Mouse (Mus musculus): ENCODE measurements around the gene Clspn.
"Not testable (repeated sequence)": the region's sequence is repeated elsewhere in the genome, so short reads cannot be mapped to it uniquely, and the experiment has no call there.

The Clspn gene

GRCm38 (mm10) chr4:126556809-126557711 lies at the start of gene Clspn:
TSS of gene Clspn (plus strand) at chr4:126556935.
- in situ Hi-C loops (cut with MboI; ENCODE audit: low pct_unique_long_range_greater_than_20kb in 1 of 2, low sequenced_read_pairs in 2 of 2, unreplicated experiment in 1 of 2), result no loop called here

DNA sequence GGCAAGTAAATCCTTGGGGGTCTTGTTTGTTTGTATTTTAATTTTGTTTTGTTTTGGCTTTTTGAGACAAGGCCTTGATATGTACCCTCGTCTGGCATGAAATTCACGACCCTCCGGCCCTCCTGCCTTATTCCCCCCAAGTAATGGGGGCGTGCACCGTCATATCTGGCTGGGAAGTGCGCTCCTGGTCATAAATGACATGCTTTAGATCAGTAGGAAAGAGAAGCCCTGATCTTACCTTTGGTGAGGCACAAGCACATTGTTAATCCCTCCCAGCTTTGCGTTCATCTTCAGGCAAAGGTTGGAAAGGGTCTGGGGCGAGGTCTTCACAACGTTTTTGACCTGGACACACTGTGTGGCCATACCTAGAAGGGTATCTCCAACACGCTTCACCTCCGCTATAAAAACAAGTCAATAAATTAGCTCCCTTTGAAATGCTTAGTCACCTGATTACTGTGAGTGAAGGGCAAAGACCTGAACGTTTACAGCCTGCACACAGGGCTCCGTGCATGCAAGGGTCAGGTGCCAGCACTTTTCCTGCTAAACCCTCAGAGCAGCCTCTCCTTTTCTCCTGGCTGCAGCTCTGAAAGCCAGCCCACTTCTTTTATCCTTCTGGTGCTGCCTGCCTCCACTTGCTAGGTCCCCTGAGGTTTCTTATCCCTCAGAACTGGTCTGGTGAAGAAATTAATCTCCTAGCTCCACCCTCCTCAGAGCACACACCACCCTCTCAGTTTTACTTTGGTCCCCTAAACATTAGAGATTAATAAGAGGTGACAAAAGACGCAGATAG lies 48.4 kb upstream of the Clspn start:
- in situ Hi-C loops (cut with MboI; ENCODE audit: low pct_unique_long_range_greater_than_20kb in 1 of 2, low sequenced_read_pairs in 2 of 2, unreplicated experiment in 1 of 2), result no loop called here

DNA sequence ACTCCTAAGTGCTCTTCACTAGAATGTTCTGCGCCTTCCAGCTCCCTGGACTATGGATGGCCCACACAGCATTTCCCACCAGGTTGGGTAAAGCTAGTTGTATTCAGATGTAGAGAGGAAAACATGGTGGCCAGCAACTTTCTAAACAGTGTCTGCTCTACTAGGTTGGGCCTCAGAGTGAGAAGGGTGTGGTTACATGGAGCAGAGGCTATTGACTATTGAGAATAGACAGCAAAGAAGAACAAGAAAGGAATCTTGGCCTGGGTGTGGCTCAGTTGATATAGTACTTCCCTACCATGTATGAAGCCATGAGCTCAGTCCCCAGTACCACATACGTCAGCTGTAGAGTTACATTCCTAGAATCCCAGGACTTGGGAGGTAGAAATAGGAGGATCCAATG lies 47.7 kb upstream of the Clspn start:
- in situ Hi-C loops (cut with MboI; ENCODE audit: low pct_unique_long_range_greater_than_20kb in 1 of 2, low sequenced_read_pairs in 2 of 2, unreplicated experiment in 1 of 2), result no loop called here

GRCm38 (mm10) chr4:126511013-126511412 lies 45.7 kb upstream of the Clspn start:
- in situ Hi-C loops (cut with MboI; ENCODE audit: low pct_unique_long_range_greater_than_20kb in 1 of 2, low sequenced_read_pairs in 2 of 2, unreplicated experiment in 1 of 2), result no loop called here

DNA sequence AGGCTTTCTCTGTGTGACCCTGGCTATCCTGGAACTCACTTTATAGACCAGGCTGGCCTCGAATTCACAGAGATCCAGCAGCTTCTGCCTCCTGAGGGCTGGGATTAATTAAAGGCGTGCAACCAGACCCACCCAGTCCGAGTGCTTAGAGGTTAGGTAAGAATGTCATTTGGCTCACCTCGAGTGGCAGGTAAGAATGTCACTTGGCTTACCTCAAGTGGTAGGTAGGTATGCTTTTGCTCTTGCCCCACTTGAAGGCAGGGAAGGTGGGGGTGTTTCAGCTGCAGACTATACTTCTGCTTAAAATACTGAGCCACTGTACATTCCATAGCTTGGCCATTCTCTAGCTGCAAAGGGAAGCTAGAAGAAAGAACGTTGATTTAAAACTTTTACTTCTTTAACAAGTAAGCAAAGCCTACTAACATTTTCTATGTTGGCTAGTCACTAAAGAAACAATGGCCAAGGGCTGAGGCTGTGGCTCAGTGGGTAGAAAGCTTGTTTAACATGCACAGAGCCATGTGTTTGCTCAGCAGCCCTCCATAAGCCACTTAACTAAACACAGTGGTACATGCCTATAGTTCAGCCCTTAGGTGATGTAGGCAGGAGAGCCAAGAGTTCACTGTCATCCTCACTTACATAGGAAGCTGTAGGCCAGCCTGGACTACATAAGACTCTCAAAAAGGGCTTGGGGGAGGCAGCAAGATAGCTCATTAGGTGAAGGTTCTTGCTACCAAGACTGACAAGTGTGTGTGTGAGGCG lies 44.2 kb upstream of the Clspn start:
- in situ Hi-C loops (cut with MboI; ENCODE audit: low pct_unique_long_range_greater_than_20kb in 1 of 2, low sequenced_read_pairs in 2 of 2, unreplicated experiment in 1 of 2), result no loop called here

- in situ Hi-C loops (cut with MboI; ENCODE audit: low pct_unique_long_range_greater_than_20kb in 1 of 2, low sequenced_read_pairs in 2 of 2, unreplicated experiment in 1 of 2), result loop anchor here in 1 of 2 experiments (5.0 kb wide), 1 partner anchor 194 kb away; no protein-coding TSS in a partner anchor
These were observed 30.6 kb upstream of the Clspn start for GRCm38 (mm10) chr4:126526164-126526563.

GRCm38 (mm10) chr4:126526828-126527227 lies 29.9 kb upstream of the Clspn start:
- in situ Hi-C loops (cut with MboI; ENCODE audit: low pct_unique_long_range_greater_than_20kb in 1 of 2, low sequenced_read_pairs in 2 of 2, unreplicated experiment in 1 of 2), result loop anchor here in 1 of 2 experiments (5.0 kb wide), 1 partner anchor 195 kb away; no protein-coding TSS in a partner anchor

- in situ Hi-C loops (cut with MboI; ENCODE audit: low pct_unique_long_range_greater_than_20kb in 1 of 2, low sequenced_read_pairs in 2 of 2, unreplicated experiment in 1 of 2), result no loop called here
These were observed 24.4 kb upstream of the Clspn start for GRCm38 (mm10) chr4:126532292-126532691.

DNA sequence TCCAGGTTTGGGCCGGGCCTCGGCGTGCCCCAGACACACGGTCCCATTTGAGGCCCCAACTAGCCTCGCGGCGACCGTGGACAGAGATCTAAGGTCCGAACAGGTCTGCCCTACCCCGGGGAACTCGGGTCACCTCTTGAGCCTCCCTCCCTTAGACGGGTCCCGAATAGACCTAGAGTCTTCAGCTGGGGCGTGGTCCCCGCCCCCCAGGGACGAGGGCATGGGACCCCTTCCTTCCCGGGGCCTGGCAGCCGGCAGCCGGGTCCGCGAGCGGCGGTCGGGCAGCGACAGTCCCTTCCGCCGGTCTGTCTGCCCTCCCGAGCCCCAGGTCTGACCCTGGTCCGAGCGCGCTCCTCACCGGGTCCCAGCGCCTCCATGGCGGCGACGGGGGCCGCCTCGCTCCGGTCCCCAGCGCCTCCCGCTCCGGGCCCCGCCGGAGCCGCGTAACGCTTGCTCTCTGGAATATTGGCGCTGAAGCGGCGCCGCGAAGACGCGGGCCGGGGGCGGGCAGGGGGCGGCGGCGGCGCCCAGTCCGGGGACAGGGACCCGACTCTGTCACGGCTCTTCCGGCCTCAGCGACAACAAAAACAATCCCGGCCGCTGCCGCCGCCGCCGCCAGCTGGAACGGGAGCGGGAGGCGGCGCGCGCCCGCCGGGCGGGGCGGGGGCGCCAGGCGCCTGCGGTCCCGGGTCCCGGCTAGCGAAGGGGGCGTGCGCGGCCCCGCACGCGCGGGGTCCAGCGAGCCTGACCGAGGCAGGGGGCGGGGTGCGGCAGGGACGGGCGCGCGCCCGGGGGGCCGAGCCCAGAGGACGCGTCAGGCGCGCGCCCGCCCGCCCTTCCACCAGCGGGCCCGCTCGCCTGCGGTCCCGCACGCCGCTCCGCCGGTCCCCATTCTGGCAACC lies 23.7 kb upstream of the Clspn start, which contains the start of gene Ago4:
Ago4 (minus strand) TSS at position 646 of the 902 bp plus-strand sequence.
- in situ Hi-C loops (cut with MboI; ENCODE audit: low pct_unique_long_range_greater_than_20kb in 1 of 2, low sequenced_read_pairs in 2 of 2, unreplicated experiment in 1 of 2), result no loop called here

GRCm38 (mm10) chr4:126533729-126534070 lies 23.0 kb upstream of the Clspn start:
- in situ Hi-C loops (cut with MboI; ENCODE audit: low pct_unique_long_range_greater_than_20kb in 1 of 2, low sequenced_read_pairs in 2 of 2, unreplicated experiment in 1 of 2), result no loop called here

GRCm38 (mm10) chr4:126535631-126536030 lies 21.1 kb upstream of the Clspn start:
- in situ Hi-C loops (cut with MboI; ENCODE audit: low pct_unique_long_range_greater_than_20kb in 1 of 2, low sequenced_read_pairs in 2 of 2, unreplicated experiment in 1 of 2), result not testable (repeated sequence)

- in situ Hi-C loops (cut with MboI; ENCODE audit: low pct_unique_long_range_greater_than_20kb in 1 of 2, low sequenced_read_pairs in 2 of 2, unreplicated experiment in 1 of 2), result no loop called here
These were observed 19.9 kb upstream of the Clspn start for GRCm38 (mm10) chr4:126536865-126537264.

DNA sequence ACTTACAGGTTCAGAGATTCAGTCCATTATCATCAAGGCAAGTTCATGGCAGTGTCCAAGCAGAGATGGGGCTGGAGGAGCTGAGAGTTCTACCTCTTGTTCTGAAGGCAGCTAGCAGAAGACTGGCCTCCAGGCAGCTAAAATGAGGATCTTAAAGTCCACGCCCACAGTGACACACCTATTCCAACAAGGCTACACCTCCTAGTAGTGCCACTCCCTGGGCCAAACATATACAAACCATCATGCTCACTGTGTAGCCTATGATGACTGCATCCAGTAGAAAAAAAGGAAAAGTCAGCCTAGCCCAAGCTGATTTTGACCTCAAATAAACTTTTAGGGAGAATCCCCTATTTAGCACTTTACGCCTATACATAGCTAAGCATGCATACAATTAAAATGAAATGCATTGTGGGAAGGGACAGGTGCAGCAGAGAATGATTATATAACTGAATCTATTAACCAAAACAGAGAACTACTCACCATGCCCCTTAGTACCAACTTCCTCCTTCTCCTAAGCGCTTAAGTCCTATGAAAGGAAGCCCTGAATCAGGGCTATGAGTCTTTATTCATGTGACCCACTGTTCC lies 16.2 kb upstream of the Clspn start:
- in situ Hi-C loops (cut with MboI; ENCODE audit: low pct_unique_long_range_greater_than_20kb in 1 of 2, low sequenced_read_pairs in 2 of 2, unreplicated experiment in 1 of 2), result no loop called here

GRCm38 (mm10) chr4:126542838-126543237 lies 13.9 kb upstream of the Clspn start:
- in situ Hi-C loops (cut with MboI; ENCODE audit: low pct_unique_long_range_greater_than_20kb in 1 of 2, low sequenced_read_pairs in 2 of 2, unreplicated experiment in 1 of 2), result no loop called here

GRCm38 (mm10) chr4:126545016-126545415 lies 11.7 kb upstream of the Clspn start:
- in situ Hi-C loops (cut with MboI; ENCODE audit: low pct_unique_long_range_greater_than_20kb in 1 of 2, low sequenced_read_pairs in 2 of 2, unreplicated experiment in 1 of 2), result no loop called here

DNA sequence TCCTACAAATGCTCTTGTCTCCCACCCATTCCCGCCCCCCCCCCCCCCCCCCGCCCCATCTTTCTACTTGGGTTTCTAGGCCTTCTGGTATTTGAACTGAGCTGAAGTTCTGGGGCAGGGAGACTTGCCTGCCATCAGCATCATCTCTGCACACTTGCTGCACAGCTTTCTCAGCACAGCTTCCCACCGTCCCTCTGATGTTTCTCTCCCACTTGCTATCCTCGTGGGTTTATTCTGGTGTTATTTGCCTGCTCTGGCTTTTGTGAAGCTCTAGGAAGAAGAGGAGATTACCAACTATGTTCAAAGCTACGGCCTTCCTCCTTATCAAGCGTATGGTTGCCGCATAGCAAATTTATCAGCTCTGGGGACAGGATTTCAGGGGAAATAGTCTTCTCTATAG lies 11.0 kb upstream of the Clspn start:
- in situ Hi-C loops (cut with MboI; ENCODE audit: low pct_unique_long_range_greater_than_20kb in 1 of 2, low sequenced_read_pairs in 2 of 2, unreplicated experiment in 1 of 2), result no loop called here

GRCm38 (mm10) chr4:126546183-126546582 lies 10.6 kb upstream of the Clspn start:
- in situ Hi-C loops (cut with MboI; ENCODE audit: low pct_unique_long_range_greater_than_20kb in 1 of 2, low sequenced_read_pairs in 2 of 2, unreplicated experiment in 1 of 2), result no loop called here

Data from mouse embryonic stem cell (cell line).